Mouse (Mus musculus): ENCODE measurements around the gene Psmc3. TPM values are rescaled to one million over a fixed set of nuclear protein-coding genes. Genes with fewer than 3 reads are reported as not detected.
"Not testable (repeated sequence)": the region's sequence is repeated elsewhere in the genome, so short reads cannot be mapped to it uniquely, and the experiment has no call there.

The Psmc3 gene
- polyA plus RNA-seq (2014; fragmentation: Nextera tagmentation; extraction: Ambion mirVana) = 232 and 271 TPM in 2 replicates

DNA sequence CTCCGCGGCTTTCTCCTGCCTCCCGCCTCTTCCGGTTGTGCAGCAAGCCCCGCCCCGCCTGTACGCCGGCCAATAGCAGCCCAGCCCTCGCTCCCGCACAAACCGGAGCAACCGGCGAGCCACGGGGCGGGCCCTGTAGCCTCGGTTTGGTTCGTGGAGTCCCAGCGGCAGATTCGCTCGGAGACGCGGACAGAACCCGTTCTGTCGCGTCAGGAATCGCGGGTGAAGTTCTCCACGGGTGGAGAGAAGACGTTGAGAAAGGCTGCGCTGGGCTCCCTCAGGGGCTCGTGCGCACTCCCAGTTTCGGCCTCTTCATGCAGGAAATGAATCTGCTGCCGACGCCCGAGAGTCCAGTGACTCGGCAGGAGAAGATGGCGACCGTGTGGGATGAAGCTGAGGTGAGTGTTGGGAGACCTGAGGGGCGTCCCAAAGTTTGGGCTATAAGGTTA, at the start of gene Psmc3:
Psmc3 (plus strand) TSS at position 76 of the 449 bp plus-strand sequence.
- under 1% methylated on average over 40 of the region's 40 CpGs for WGBS
- peaks cover 40% of the 10 kb centered on the region for H3K36me3 ChIP-seq (ENCODE audit: control insufficient read depth, insufficient read depth, low read length)
- DNase-seq (peak; percentile 96), ATAC-seq (ENCODE audit: low FRiP score, low TSS enrichment) (peak; percentile 99)
- peak within 1 kb of the TSS; percentile 81 for H3K27ac ChIP-seq (replicated peaks; ENCODE audit: low read depth, low read length)
- H3K9me3 ChIP-seq (ENCODE audit: control insufficient read depth, low read length) = no peaks in the 10 kb centered on the region
- H3K4me3 ChIP-seq (replicated peaks; ENCODE audit: low read depth, low read length) = peak within 1 kb of the TSS; percentile 57
- H3K27me3 ChIP-seq (ENCODE audit: control insufficient read depth, insufficient read depth, low read length) = no peaks in the 10 kb centered on the region
- peaks cover 9% of the 10 kb centered on the region for H3K4me1 ChIP-seq (ENCODE audit: control insufficient read depth, insufficient read depth, low read length)
- peak within 1 kb of the TSS; percentile 88 for H3K4me2 ChIP-seq (ENCODE audit: low read length)
- H3K9ac ChIP-seq (replicated peaks; ENCODE audit: low read length) = peak within 1 kb of the TSS; percentile 63

DNA sequence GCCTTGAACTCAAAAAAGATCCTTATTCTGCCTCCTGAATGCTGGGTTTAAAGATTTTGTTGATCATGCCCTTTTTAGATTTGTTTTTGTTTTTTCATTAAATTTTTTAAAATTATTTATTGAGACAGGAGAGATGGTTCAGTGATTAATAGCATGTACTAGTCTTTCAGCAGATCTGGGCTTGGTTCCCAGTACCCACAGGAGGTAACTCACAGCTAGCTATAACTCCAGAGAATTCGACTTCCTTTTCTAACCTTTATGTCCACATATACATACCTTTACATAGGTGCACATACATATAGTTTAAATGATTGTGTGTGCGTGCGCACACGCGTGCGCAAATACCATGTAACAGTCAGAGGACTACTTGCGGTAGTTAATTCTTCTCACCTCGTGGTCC, 45.3 kb upstream of the Psmc3 start:
- H3K4me2 ChIP-seq (ENCODE audit: low read length) = no peak overlapping the region
- no peak overlapping the region for H3K4me3 ChIP-seq (replicated peaks; ENCODE audit: low read depth, low read length)
- H3K27me3 ChIP-seq (ENCODE audit: control insufficient read depth, insufficient read depth, low read length) = no peaks in the 10 kb centered on the region
- H3K27ac ChIP-seq (replicated peaks; ENCODE audit: low read depth, low read length) = no peak overlapping the region
- no peaks in the 10 kb centered on the region for H3K4me1 ChIP-seq (ENCODE audit: control insufficient read depth, insufficient read depth, low read length)
- no peaks in the 10 kb centered on the region for H3K9me3 ChIP-seq (ENCODE audit: control insufficient read depth, low read length)
- no peak overlapping the region for H3K9ac ChIP-seq (replicated peaks; ENCODE audit: low read length)
- ATAC-seq (ENCODE audit: low FRiP score, low TSS enrichment) (no peak), DNase-seq (no peak)
- 98% methylated on average over 8 of the region's 8 CpGs for WGBS
- peaks cover 88% of the 10 kb centered on the region for H3K36me3 ChIP-seq (ENCODE audit: control insufficient read depth, insufficient read depth, low read length)

DNA sequence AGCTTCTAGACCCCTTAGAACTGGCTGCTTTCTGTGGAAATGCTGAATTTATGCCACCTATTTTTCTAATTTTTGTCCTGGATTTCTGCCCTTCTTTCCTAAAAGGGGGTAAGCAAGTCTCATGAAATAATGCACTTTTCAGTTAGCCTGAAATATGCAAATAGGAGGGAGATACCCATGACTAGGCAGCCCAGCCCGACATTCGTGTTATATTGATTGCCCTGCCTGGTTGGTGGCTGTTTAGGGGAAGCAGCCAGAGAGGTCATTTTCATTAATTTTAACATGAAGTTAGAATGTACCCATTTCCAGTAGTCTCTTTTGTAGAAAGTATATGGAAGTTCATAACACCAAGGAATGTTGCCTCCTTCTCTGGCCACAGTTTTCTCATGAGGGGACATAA, 39.9 kb upstream of the Psmc3 start:
- Histone ChIP-seq H3K4me3 (replicated peaks; ENCODE audit: low read depth, low read length) (no peak overlapping the region), H3K9ac (replicated peaks; ENCODE audit: low read length) (no peak overlapping the region), H3K4me1 (ENCODE audit: control insufficient read depth, insufficient read depth, low read length) (no peaks in the 10 kb centered on the region), H3K27me3 (ENCODE audit: control insufficient read depth, insufficient read depth, low read length) (no peaks in the 10 kb centered on the region), H3K36me3 (ENCODE audit: control insufficient read depth, insufficient read depth, low read length) (peaks cover 83% of the 10 kb centered on the region), H3K27ac (replicated peaks; ENCODE audit: low read depth, low read length) (no peak overlapping the region), H3K4me2 (ENCODE audit: low read length) (no peak overlapping the region), H3K9me3 (ENCODE audit: control insufficient read depth, low read length) (no peaks in the 10 kb centered on the region)
- DNase-seq (no peak), ATAC-seq (ENCODE audit: low FRiP score, low TSS enrichment) (no peak)
- 95% methylated on average over 2 of the region's 2 CpGs for WGBS

- Histone ChIP-seq H3K4me1 (ENCODE audit: control insufficient read depth, insufficient read depth, low read length) (no peaks in the 10 kb centered on the region), H3K4me2 (ENCODE audit: low read length) (no peak overlapping the region), H3K4me3 (replicated peaks; ENCODE audit: low read depth, low read length) (no peak overlapping the region), H3K36me3 (ENCODE audit: control insufficient read depth, insufficient read depth, low read length) (peaks cover 77% of the 10 kb centered on the region), H3K9me3 (ENCODE audit: control insufficient read depth, low read length) (no peaks in the 10 kb centered on the region), H3K9ac (replicated peaks; ENCODE audit: low read length) (no peak overlapping the region), H3K27me3 (ENCODE audit: control insufficient read depth, insufficient read depth, low read length) (no peaks in the 10 kb centered on the region), H3K27ac (replicated peaks; ENCODE audit: low read depth, low read length) (no peak overlapping the region)
- DNase-seq (no peak), ATAC-seq (ENCODE audit: low FRiP score, low TSS enrichment) (no peak)
- WGBS = 85% methylated on average over 4 of the region's 4 CpGs
Observed at GRCm38 (mm10) chr2:91015386-91015785, 38.4 kb upstream of the Psmc3 start.

- H3K27ac ChIP-seq (replicated peaks; ENCODE audit: low read depth, low read length) = no peak overlapping the region
- no peak overlapping the region for H3K9ac ChIP-seq (replicated peaks; ENCODE audit: low read length)
- H3K9me3 ChIP-seq (ENCODE audit: control insufficient read depth, low read length) = no peaks in the 10 kb centered on the region
- no peak for ATAC-seq (ENCODE audit: low FRiP score, low TSS enrichment)
- 85% methylated on average over 8 of the region's 8 CpGs for WGBS
- no peak overlapping the region for H3K4me2 ChIP-seq (ENCODE audit: low read length)
- no peak overlapping the region for H3K4me3 ChIP-seq (replicated peaks; ENCODE audit: low read depth, low read length)
- peak; percentile 5 for DNase-seq
- H3K36me3 ChIP-seq (ENCODE audit: control insufficient read depth, insufficient read depth, low read length) = peaks cover 54% of the 10 kb centered on the region
- no peaks in the 10 kb centered on the region for H3K4me1 ChIP-seq (ENCODE audit: control insufficient read depth, insufficient read depth, low read length)
- H3K27me3 ChIP-seq (ENCODE audit: control insufficient read depth, insufficient read depth, low read length) = no peaks in the 10 kb centered on the region
Observed at GRCm38 (mm10) chr2:91018061-91018788, 35.6 kb upstream of the Psmc3 start.

DNA sequence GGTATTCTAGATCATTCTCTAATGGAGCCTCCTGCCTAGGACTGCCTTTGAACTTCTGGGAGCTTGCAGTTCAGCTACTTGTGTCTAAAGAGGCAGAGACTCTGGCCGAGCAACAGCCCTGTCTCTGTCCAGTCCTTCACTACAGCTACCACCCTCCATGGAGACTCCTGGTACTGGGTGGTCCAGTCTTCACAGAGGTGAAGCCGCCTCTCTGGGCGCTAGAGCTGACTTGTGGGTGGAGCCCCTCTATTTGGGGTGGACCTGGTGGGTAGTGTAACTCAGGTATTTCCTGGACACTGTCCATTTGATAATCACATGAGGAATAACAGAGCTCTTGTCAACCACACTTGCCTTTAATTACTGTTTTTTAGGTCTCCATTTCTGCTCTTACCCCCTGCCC, 33.9 kb upstream of the Psmc3 start:
- Histone ChIP-seq H3K4me2 (ENCODE audit: low read length) (no peak overlapping the region), H3K4me3 (replicated peaks; ENCODE audit: low read depth, low read length) (no peak overlapping the region), H3K36me3 (ENCODE audit: control insufficient read depth, insufficient read depth, low read length) (peaks cover 37% of the 10 kb centered on the region), H3K27ac (replicated peaks; ENCODE audit: low read depth, low read length) (no peak overlapping the region), H3K9ac (replicated peaks; ENCODE audit: low read length) (no peak overlapping the region), H3K4me1 (ENCODE audit: control insufficient read depth, insufficient read depth, low read length) (no peaks in the 10 kb centered on the region), H3K27me3 (ENCODE audit: control insufficient read depth, insufficient read depth, low read length) (no peaks in the 10 kb centered on the region), H3K9me3 (ENCODE audit: control insufficient read depth, low read length) (no peaks in the 10 kb centered on the region)
- WGBS = 95% methylated on average over 3 of the region's 3 CpGs
- no peak for DNase-seq
- ATAC-seq (ENCODE audit: low FRiP score, low TSS enrichment) = no peak

DNA sequence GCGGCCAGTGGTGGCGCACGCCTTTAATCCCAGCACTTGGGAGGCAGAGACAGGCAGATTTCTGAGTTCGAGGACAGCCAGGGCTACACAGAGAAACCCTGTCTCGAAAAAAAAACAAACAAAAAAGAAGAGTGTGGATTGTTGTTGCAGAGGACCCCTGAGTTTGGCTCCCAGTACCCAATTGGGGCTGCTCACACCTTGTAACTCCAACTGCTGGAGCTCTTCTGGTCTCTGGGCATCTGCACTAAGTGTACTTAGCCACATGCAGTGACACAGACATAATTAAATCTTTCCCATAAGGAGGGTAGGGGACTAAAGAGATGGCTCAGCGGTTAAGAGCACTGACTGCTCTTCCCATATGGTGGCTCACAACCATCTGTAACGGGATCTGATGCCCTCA, 31.5 kb upstream of the Psmc3 start:
- not testable (repeated sequence) for DNase-seq; H3K4me1 ChIP-seq (ENCODE audit: control insufficient read depth, insufficient read depth, low read length); ATAC-seq (ENCODE audit: low FRiP score, low TSS enrichment); H3K9ac ChIP-seq (replicated peaks; ENCODE audit: low read length); H3K27ac ChIP-seq (replicated peaks; ENCODE audit: low read depth, low read length); H3K4me3 ChIP-seq (replicated peaks; ENCODE audit: low read depth, low read length); H3K9me3 ChIP-seq (ENCODE audit: control insufficient read depth, low read length); H3K4me2 ChIP-seq (ENCODE audit: low read length); H3K27me3 ChIP-seq (ENCODE audit: control insufficient read depth, insufficient read depth, low read length)
- 99% methylated on average over 7 of the region's 7 CpGs for WGBS
- peaks cover 16% of the 10 kb centered on the region for H3K36me3 ChIP-seq (ENCODE audit: control insufficient read depth, insufficient read depth, low read length)

DNA sequence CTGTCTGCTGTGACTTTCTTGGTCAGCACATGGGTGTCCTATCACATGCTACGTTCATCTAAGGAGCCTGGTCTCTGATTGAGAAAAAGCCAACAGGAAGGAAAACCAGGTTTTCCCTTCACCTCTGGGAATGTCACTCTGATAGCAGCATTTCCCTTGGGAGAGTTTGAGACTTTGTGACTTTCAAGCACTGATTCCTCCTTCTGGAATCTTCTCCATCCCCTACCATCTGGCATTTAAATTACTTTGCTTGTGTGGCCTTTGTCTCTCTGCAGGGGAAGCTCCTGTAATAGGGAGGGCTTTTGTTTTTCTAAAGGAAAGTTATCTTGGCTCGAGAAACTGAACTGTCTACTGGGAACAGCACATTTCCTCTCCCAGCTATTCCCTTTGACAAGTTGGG, 30.7 kb upstream of the Psmc3 start:
- no peak for ATAC-seq (ENCODE audit: low FRiP score, low TSS enrichment)
- no peaks in the 10 kb centered on the region for H3K4me1 ChIP-seq (ENCODE audit: control insufficient read depth, insufficient read depth, low read length)

GRCm38 (mm10) chr2:91023956-91024355, 29.9 kb upstream of the Psmc3 start:
- Histone ChIP-seq H3K9me3 (ENCODE audit: control insufficient read depth, low read length) (no peaks in the 10 kb centered on the region), H3K4me2 (ENCODE audit: low read length) (no peak overlapping the region), H3K36me3 (ENCODE audit: control insufficient read depth, insufficient read depth, low read length) (peaks cover 12% of the 10 kb centered on the region), H3K9ac (replicated peaks; ENCODE audit: low read length) (no peak overlapping the region), H3K4me3 (replicated peaks; ENCODE audit: low read depth, low read length) (no peak overlapping the region), H3K27me3 (ENCODE audit: control insufficient read depth, insufficient read depth, low read length) (no peaks in the 10 kb centered on the region), H3K4me1 (ENCODE audit: control insufficient read depth, insufficient read depth, low read length) (no peaks in the 10 kb centered on the region), H3K27ac (replicated peaks; ENCODE audit: low read depth, low read length) (no peak overlapping the region)
- no peak for DNase-seq
- no peak for ATAC-seq (ENCODE audit: low FRiP score, low TSS enrichment)
- WGBS = 93% methylated on average over 1 of the region's 1 CpGs

More for the DNA sequence above, 30.7 kb upstream of the Psmc3 start:
- H3K9me3 ChIP-seq (ENCODE audit: control insufficient read depth, low read length) = no peaks in the 10 kb centered on the region
- H3K9ac ChIP-seq (replicated peaks; ENCODE audit: low read length) = no peak overlapping the region
- no peak overlapping the region for H3K4me3 ChIP-seq (replicated peaks; ENCODE audit: low read depth, low read length)
- WGBS = 70% methylated on average over 2 of the region's 2 CpGs
- peaks cover 15% of the 10 kb centered on the region for H3K36me3 ChIP-seq (ENCODE audit: control insufficient read depth, insufficient read depth, low read length)
- no peaks in the 10 kb centered on the region for H3K27me3 ChIP-seq (ENCODE audit: control insufficient read depth, insufficient read depth, low read length)
- no peak overlapping the region for H3K27ac ChIP-seq (replicated peaks; ENCODE audit: low read depth, low read length)
- H3K4me2 ChIP-seq (ENCODE audit: low read length) = no peak overlapping the region
- DNase-seq = no peak
